Mouse (Mus musculus) layer of hippocampus, postnatal 10 days (tissue): ENCODE measurements at regions not wholly inside any gene's neighbourhood (a gene's known extent, or its start where the extent isn't known, plus 50 kb on each side); places are given as distances from the start of the nearest gene placed in this dataset.

Source experiments
- DNase-seq, 2 experiments: peaks; one replicate each; pipeline ENCODE4 v3.0.0; 2021; ENCODE audit warnings: low spot score in 2 of 2

DNA sequence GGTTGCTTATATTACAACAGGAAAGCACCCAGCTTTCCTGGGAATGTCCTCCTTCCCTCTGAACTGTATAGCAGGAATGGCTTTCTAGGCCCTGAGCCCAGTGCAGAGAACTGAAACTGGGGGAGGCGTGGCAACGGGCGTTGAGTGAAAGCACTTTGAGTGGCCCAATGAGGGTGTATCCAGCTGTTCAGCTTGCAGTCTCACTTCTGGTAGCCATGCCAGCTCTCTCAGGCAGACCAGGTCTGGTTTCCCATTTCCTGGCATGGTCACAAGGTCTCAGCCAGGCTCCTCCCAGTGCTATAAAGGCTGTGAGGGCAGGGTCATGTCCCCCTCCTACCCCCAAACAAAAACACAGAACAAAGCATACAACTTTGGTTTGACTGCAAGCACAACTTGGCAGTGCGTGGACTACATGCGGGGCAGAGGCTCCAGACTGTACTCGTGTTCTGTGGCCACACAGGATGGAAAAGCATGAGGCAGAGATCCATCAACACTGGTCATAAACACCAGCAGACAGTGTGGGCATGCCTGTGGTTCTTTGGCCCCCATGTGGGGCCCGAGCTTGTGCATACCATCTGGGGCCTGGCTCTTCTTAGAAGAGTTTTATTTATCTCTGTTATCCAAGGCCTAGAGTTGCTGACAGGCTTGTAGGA lies 69.1 kb upstream of the Thpo start:
- DNase-seq = no peak

DNA sequence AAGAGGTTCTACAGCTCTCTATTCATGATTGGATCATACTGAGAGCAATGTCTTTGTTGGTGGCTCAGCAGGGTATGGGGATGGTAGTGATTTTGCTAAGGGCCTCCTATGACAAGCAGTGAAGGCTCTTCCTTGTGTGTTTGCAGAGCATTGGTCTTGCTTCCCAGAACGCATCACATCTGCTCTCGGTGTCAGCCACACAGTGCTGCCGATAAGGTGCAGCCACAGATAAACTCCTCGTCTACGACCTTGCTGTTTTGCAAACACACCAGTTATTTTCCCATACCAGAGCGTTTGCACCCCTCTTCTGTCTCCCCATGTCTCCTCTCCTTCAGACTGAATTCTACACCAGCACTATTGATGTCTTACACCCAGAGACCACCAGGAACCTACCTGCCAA lies 68.4 kb upstream of the Thpo start:
- no peak for DNase-seq

DNA sequence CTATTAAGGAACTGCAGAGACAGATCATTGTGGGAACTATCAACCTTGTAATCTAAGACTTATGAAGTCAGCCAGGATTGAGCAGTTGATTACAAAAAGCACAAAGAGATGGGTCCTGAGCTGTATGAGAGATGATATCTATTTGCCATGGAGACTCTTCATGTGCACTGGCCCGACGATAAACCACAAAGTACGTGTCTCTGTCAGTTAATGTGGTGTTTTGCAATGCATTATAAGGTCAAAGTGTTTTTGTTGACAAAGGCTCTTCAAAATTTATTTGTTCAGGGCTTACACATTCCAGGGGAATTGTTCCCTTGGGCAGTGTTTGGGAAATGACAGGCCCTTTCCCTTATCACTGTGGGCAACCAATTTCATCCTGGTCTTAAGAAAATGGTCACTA lies 65.7 kb upstream of the Thpo start:
- no peak for DNase-seq

DNA sequence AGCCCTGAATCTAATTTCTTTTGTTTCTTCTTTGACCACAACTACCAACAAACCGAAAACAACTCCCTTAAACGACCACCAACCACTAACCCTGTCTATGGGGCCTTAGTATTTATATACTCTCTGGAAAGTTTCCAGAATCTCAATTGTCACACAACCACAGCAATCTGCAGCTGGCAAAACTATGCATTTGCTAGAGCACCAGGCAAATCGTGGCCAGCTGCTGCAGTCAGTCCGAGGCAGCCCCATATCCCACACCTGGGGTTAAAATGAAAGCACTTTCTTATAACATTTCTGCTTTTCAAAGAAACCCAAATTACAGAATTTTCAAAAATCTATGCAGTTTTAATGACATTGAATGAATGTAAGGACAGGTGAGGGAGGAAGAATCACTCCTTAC lies 63.8 kb upstream of the Thpo start:
- DNase-seq = no peak

DNA sequence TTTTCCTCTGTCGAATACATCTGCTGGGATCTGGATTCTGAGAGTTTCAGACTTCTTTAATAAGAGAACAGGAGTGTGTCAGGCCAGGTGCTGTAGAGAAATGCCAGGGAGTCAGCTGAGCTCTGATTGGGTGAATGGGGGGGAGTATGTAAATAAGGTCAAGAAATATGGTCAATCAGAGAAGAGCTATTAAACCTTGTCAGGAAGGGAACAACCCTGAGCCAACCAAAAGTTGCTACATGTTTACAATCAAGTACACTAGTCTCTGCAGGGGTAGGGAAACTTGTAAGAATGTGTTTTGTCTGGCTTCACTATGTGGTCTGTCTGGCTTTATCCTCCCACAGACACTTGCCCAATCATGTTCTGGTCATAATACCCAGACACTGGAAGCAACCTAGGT lies 60.4 kb upstream of the Thpo start:
- DNase-seq = no peak
